Mouse (Mus musculus): ENCODE results near the gene Ephx4. TPM values are rescaled to one million over a fixed set of nuclear protein-coding genes. Genes with fewer than 3 reads are reported as not detected.

Ephx4 gene
- 1.7 and 2.1 TPM in 2 replicates for polyA plus RNA-seq (2012; rRNA removed)

- no peak for TF ChIP-seq POLR2A (IDR thresholded peaks at IDR 0.05; ENCODE audit: control insufficient read depth, low read depth, low read length)
- no peak for TF ChIP-seq CTCF (IDR thresholded peaks at IDR 0.05; ENCODE audit: control insufficient read depth, insufficient read depth, insufficient replicate concordance, low read depth, low read length)
- H3K4me3 ChIP-seq (ENCODE audit: control insufficient read depth, low read depth, low read length): peak within 1 kb of the TSS; percentile 78
- no peak within 1 kb of the TSS for H3K27ac ChIP-seq (ENCODE audit: control insufficient read depth, insufficient read depth, low read depth, low read length)
- H3K27me3 ChIP-seq (ENCODE audit: control insufficient read depth, insufficient read depth, low read length): no peaks in the 10 kb centered on the region; the same call in 1 of the 2 replicates
- H3K36me3 ChIP-seq (ENCODE audit: control insufficient read depth, insufficient read depth, low read length): no peaks in the 10 kb centered on the region
- peaks cover 6% of the 10 kb centered on the region for H3K4me1 ChIP-seq (ENCODE audit: control insufficient read depth, insufficient read depth, low read length)
These were observed at the start of gene Ephx4 for GRCm38 (mm10) chr5:107402436-107402835. Gene Ephx4 (plus strand): TSS chr5:107402736.

DNA sequence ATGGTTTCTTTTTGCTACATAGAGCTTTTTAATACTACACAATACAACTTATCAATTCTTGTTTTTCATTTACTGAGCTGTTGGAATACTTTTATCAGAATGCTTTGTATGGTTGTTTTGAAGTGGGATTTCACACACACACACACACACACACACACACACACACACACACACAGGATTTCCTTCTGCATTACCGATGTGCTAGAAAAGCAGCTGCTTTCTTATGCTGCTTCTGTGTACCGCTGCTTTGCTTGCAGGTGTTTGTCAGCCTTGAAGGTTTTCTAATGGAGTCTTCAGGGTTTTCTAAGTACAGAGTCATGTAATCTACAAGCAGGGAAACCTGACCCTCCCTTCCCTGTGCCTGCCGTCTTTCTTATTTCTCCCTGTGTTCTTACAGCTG lies 48.6 kb upstream of the Ephx4 start:
- no peaks in the 10 kb centered on the region for H3K27me3 ChIP-seq (ENCODE audit: control insufficient read depth, insufficient read depth, low read length)
- H3K4me3 ChIP-seq (ENCODE audit: control insufficient read depth, low read depth, low read length): no peak overlapping the region
- no peak overlapping the region for H3K27ac ChIP-seq (ENCODE audit: control insufficient read depth, insufficient read depth, low read depth, low read length)
- H3K36me3 ChIP-seq (ENCODE audit: control insufficient read depth, insufficient read depth, low read length): no peaks in the 10 kb centered on the region; the same call in 1 of the 2 replicates
- TF ChIP-seq CTCF (IDR thresholded peaks at IDR 0.05; ENCODE audit: control insufficient read depth, insufficient read depth, insufficient replicate concordance, low read depth, low read length) (no peak), POLR2A (IDR thresholded peaks at IDR 0.05; ENCODE audit: control insufficient read depth, low read depth, low read length) (no peak)
- peaks cover 2% of the 10 kb centered on the region; the same call in 1 of the 2 replicates for H3K4me1 ChIP-seq (ENCODE audit: control insufficient read depth, insufficient read depth, low read length)

GRCm38 (mm10) chr5:107355801-107356200 lies 46.7 kb upstream of the Ephx4 start:
- H3K27me3 ChIP-seq (ENCODE audit: control insufficient read depth, insufficient read depth, low read length): no peaks in the 10 kb centered on the region
- peaks cover 2% of the 10 kb centered on the region for H3K4me1 ChIP-seq (ENCODE audit: control insufficient read depth, insufficient read depth, low read length)
- no peaks in the 10 kb centered on the region; the same call in none of the 2 replicates for H3K36me3 ChIP-seq (ENCODE audit: control insufficient read depth, insufficient read depth, low read length)
- no peak overlapping the region for H3K27ac ChIP-seq (ENCODE audit: control insufficient read depth, insufficient read depth, low read depth, low read length)
- TF ChIP-seq CTCF (IDR thresholded peaks at IDR 0.05; ENCODE audit: control insufficient read depth, insufficient read depth, insufficient replicate concordance, low read depth, low read length): no peak
- TF ChIP-seq POLR2A (IDR thresholded peaks at IDR 0.05; ENCODE audit: control insufficient read depth, low read depth, low read length): no peak
- no peak overlapping the region for H3K4me3 ChIP-seq (ENCODE audit: control insufficient read depth, low read depth, low read length)

DNA sequence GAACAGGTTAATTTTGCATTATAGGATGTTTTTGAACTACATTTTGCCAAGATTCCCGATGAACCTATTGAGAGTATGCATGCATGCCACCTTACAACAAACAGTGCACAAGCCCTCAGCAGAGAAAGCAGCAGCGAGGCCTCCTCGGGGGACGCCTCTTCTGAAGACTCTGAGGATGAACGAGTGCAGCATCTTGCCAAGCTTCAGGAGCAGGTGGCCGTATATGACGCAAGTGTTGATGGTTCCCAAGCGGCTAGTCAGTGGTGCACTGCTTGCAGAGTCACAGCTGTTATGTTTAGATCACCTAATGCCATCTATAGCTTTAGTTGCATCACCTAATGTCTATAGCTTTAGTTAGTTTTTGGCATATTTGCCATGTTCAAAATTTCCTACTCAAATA lies 44.8 kb upstream of the Ephx4 start:
- no peak overlapping the region for H3K27ac ChIP-seq (ENCODE audit: control insufficient read depth, insufficient read depth, low read depth, low read length)
- H3K27me3 ChIP-seq (ENCODE audit: control insufficient read depth, insufficient read depth, low read length): no peaks in the 10 kb centered on the region
- no peaks in the 10 kb centered on the region; the same call in none of the 2 replicates for H3K36me3 ChIP-seq (ENCODE audit: control insufficient read depth, insufficient read depth, low read length)
- peaks cover 2% of the 10 kb centered on the region for H3K4me1 ChIP-seq (ENCODE audit: control insufficient read depth, insufficient read depth, low read length)
- no peak for TF ChIP-seq POLR2A (IDR thresholded peaks at IDR 0.05; ENCODE audit: control insufficient read depth, low read depth, low read length)
- TF ChIP-seq CTCF (IDR thresholded peaks at IDR 0.05; ENCODE audit: control insufficient read depth, insufficient read depth, insufficient replicate concordance, low read depth, low read length): no peak
- no peak overlapping the region for H3K4me3 ChIP-seq (ENCODE audit: control insufficient read depth, low read depth, low read length)

DNA sequence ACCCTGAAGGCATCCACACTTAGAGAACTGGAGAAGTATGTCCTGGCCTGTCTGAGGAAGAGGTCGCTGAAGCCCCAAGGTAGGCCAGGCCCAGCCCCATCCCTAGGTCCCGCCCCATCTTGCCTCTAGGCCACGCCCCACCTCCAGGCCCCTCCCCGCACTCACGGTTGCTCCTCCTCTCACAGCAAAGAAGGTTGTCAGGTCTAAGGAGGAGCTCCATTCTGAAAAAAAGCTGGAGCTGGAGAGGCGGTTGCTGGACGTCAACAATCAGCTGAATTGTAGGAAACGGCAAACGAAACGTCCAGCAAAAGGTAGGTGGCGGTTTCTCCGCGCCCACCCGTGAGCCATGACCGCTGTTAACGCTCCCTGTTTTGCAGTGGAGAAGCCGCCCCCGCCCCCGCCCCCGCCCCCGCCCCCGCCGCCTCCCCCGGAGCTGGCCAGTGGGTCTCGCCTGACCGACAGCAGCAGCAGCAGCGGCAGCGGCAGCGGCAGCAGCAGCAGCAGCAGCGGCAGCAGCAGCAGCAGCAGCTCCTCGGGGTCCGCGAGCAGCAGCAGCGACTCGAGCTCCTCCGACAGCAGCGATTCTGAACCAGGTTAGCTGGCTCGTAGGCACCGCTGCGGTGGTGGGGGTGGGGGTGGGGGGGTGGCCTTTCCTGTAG lies 43.0 kb upstream of the Ephx4 start:
- Histone ChIP-seq H3K4me1 (ENCODE audit: control insufficient read depth, insufficient read depth, low read length) (peaks cover 2% of the 10 kb centered on the region), H3K4me3 (ENCODE audit: control insufficient read depth, low read depth, low read length) (peak overlapping the region; percentile 91), H3K36me3 (ENCODE audit: control insufficient read depth, insufficient read depth, low read length) (no peaks in the 10 kb centered on the region; the same call in none of the 2 replicates), H3K27me3 (ENCODE audit: control insufficient read depth, insufficient read depth, low read length) (no peaks in the 10 kb centered on the region), H3K27ac (ENCODE audit: control insufficient read depth, insufficient read depth, low read depth, low read length) (peak overlapping the region; percentile 87)
- TF ChIP-seq POLR2A (IDR thresholded peaks at IDR 0.05; ENCODE audit: control insufficient read depth, low read depth, low read length) (peak; percentile 50; the same call in 1 of the 2 replicates), CTCF (IDR thresholded peaks at IDR 0.05; ENCODE audit: control insufficient read depth, insufficient read depth, insufficient replicate concordance, low read depth, low read length) (no peak)

- no peaks in the 10 kb centered on the region; the same call in none of the 2 replicates for H3K36me3 ChIP-seq (ENCODE audit: control insufficient read depth, insufficient read depth, low read length)
- peaks cover 2% of the 10 kb centered on the region for H3K4me1 ChIP-seq (ENCODE audit: control insufficient read depth, insufficient read depth, low read length)
- no peak overlapping the region for H3K27ac ChIP-seq (ENCODE audit: control insufficient read depth, insufficient read depth, low read depth, low read length)
- no peak for TF ChIP-seq CTCF (IDR thresholded peaks at IDR 0.05; ENCODE audit: control insufficient read depth, insufficient read depth, insufficient replicate concordance, low read depth, low read length)
- TF ChIP-seq POLR2A (IDR thresholded peaks at IDR 0.05; ENCODE audit: control insufficient read depth, low read depth, low read length): no peak
- H3K27me3 ChIP-seq (ENCODE audit: control insufficient read depth, insufficient read depth, low read length): no peaks in the 10 kb centered on the region
- peak overlapping the region; percentile 91; the same call in 1 of the 2 replicates for H3K4me3 ChIP-seq (ENCODE audit: control insufficient read depth, low read depth, low read length)
These were observed 42.3 kb upstream of the Ephx4 start for GRCm38 (mm10) chr5:107360054-107360730.

DNA sequence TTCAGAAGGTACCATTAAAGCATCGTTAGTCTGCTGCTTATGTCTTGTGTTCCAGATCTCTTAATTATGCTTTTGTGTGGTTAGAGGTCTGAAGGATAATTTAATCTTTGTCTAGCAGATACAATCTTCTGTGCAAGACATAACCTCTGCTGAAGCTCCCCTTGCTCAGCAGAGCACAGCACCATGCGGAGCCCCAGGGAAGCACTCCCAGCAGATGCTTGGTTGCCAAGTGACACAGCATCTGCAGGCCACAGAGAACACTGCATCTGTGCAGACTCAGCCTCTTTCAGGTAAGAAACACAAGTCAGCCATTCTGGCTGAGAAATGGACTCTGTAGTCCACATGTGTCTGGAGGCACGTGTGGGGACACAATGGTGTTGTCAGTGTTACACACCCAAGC lies 32.5 kb upstream of the Ephx4 start:
- H3K27ac ChIP-seq (ENCODE audit: control insufficient read depth, insufficient read depth, low read depth, low read length): no peak overlapping the region
- TF ChIP-seq CTCF (IDR thresholded peaks at IDR 0.05; ENCODE audit: control insufficient read depth, insufficient read depth, insufficient replicate concordance, low read depth, low read length): no peak
- no peak for TF ChIP-seq POLR2A (IDR thresholded peaks at IDR 0.05; ENCODE audit: control insufficient read depth, low read depth, low read length)
- H3K4me3 ChIP-seq (ENCODE audit: control insufficient read depth, low read depth, low read length): no peak overlapping the region
- H3K27me3 ChIP-seq (ENCODE audit: control insufficient read depth, insufficient read depth, low read length): no peaks in the 10 kb centered on the region
- H3K4me1 ChIP-seq (ENCODE audit: control insufficient read depth, insufficient read depth, low read length): no peaks in the 10 kb centered on the region
- no peaks in the 10 kb centered on the region; the same call in 1 of the 2 replicates for H3K36me3 ChIP-seq (ENCODE audit: control insufficient read depth, insufficient read depth, low read length)

Measured in testis, adult 2 months (tissue).